Mouse (Mus musculus) liver, embryonic 18 days (tissue): ENCODE measurements around the gene Olfr516. TPM values are rescaled to one million over a fixed set of nuclear protein-coding genes. Genes with fewer than 3 reads are reported as not detected.

Experiments
- polyA plus RNA-seq: library from polyadenylated mRNA; depleted of rRNA; stranded (reverse); fragments of >200 nt; gene quantifications from 2 replicates; pipeline ENCODE4 v1.2.3, GENCODE M21; 2012; rRNA removed

Gene Olfr516
- polyA plus RNA-seq = not detected in 2 replicates

DNA sequence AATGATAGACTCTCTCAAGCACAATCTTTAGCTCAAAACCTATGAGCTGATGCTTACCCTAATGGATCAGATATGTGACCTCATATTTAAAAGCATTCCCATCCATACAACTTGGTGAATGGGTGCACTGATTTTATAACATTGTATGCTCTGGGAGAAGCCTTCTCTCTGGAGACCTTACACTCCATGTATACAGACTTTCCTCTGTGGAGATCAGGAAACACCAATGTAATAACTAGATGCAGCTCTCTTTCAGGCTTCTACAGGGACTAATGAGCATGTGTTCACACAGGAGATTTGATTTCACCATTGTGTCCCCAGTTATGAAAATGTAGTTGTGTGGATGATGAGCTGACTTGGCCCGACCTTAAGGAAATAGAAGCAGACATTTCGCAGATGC lies at the start of gene Olfr516:
Gene Olfr516, minus strand, starts transcription at position 101 of the 400 bp plus-strand sequence.

DNA sequence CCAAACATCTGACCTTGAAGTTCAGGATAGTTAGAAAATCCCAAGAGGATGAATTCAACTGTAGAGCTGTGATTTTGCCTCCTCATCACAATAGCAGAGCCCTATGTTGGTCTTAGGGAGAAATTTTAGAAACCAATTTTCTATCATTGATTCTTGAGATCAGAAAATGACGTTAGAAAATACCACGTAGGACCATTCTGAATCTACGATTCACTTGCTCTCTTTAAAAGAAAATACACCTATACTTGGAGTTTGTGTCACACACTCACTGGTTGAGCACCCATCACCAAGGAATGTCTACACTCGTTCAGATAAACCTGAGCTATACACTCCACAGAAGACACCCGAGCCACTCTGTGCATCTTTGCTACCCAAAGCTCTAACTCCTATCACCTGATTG lies 44.0 kb upstream of the Olfr516 start, which contains the start of gene Olfr519:
Gene Olfr519, minus strand, starts transcription at position 101 of the 400 bp plus-strand sequence.

DNA sequence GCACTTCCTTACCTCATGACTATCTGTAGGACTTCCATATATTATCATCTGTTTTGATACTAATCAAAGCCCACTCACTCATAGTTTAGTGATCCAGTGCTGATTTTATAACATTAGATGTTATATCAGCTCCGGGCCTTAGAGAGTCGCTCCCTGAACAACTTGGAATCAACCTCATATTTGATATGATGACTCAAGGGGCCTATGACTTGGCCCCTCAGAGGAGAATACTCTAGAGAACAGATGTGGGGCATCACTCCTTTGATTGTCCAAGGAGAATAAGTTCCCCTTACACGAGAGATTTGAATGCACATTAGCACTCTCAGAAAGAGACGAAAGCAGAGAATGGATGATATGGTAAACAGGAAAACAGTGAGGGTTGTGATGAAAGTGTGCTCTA lies 34.6 kb upstream of the Olfr516 start, which contains the start of gene Olfr518:
Gene Olfr518, minus strand, starts transcription at position 101 of the 400 bp plus-strand sequence.

DNA sequence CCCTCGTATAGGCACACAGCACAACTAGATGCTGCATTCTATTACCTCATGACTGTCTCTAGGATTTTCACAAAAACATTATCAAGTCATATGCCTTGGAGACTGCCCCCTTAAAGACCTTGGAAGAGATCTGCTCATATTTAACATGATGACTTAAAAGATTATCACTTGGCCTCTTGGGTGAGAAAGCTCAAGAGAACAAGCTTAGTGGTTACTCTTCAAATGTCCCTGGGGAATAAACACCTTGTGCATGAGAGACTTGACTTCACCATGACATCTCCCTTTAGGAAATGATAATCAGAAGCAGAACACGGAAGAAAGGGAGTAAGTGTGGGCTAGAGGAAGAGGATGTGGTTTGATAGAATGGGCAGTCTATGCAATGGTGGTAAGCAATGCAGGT lies 21.9 kb upstream of the Olfr516 start, which contains the start of gene Olfr517:
Gene Olfr517, minus strand, starts transcription at position 101 of the 400 bp plus-strand sequence.

DNA sequence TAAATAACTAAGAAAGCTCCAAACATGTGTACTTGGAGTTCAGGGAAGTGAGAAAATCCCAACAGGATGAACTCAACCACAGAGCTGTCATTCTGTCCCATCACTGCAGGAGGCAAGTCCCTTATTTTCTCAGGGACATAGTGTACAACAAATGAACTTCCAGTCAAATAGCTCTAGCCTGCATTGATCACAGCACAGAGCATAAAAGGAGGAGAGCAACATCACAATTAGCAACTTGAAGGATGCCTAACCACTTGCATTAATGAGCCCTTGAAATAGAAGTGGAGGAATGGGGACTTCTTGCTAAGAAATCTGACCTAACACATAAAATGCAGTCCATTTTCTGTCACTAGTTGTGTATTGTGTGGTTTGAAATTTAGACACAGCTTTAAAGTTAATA lies 24.4 kb downstream of the Olfr516 start, which contains the start of gene Olfr514:
Gene Olfr514, minus strand, starts transcription at position 101 of the 400 bp plus-strand sequence.

Other genes starting within 250 kb of the Olfr516 start
- not detected in 2 replicates for gene Olfr506, start 239.7 kb downstream of the Olfr516 start, polyA plus RNA-seq
- gene Olfr507, start 228.7 kb downstream of the Olfr516 start, polyA plus RNA-seq = not detected in 2 replicates
- gene Olfr508, start 220.5 kb downstream of the Olfr516 start, polyA plus RNA-seq = not detected in 2 replicates
- gene Olfr509, start 198.6 kb downstream of the Olfr516 start, polyA plus RNA-seq = not detected in 2 replicates
- gene Olfr510, start 184.1 kb downstream of the Olfr516 start, polyA plus RNA-seq = not detected in 2 replicates
- not detected in 2 replicates for gene Olfr512, start 137.2 kb downstream of the Olfr516 start, polyA plus RNA-seq
- gene Olfr513, start 99.6 kb downstream of the Olfr516 start, polyA plus RNA-seq = not detected in 2 replicates
- gene Olfr514, start 24.5 kb downstream of the Olfr516 start, polyA plus RNA-seq = not detected in 2 replicates
- gene Olfr517, start 21.9 kb upstream of the Olfr516 start, polyA plus RNA-seq = not detected in 2 replicates
- gene Olfr518, start 34.5 kb upstream of the Olfr516 start, polyA plus RNA-seq = not detected in 2 replicates
- not detected in 2 replicates for gene Olfr519, start 43.9 kb upstream of the Olfr516 start, polyA plus RNA-seq
- 0.01 TPM in 1 of 2 replicates, not detected in the other for gene Nlrp10, start 79.6 kb upstream of the Olfr516 start, polyA plus RNA-seq
- gene Eif3f, start 83.9 kb upstream of the Olfr516 start, polyA plus RNA-seq = 28.0 and 34.2 TPM in 2 replicates
- 0.01 and 0.07 TPM in 2 replicates for gene Tub, start 99.8 kb upstream of the Olfr516 start, polyA plus RNA-seq
- gene Ric3, start 232.8 kb upstream of the Olfr516 start, polyA plus RNA-seq = 0.16 and 0.20 TPM in 2 replicates